Mouse (Mus musculus) bone marrow, adult 2 months (tissue): ENCODE measurements at regions not wholly inside any gene's neighbourhood (a gene's known extent, or its start where the extent isn't known, plus 50 kb on each side); places are given as distances from the start of the nearest gene placed in this dataset.

Experiments
- CTCF ChIP-seq: fragments of 200-500 bp; IDR thresholded peaks from 2 replicates; pipeline ENCODE4 v1.5.1; 2011; ENCODE audit warnings: low read length, control low read depth; ENCODE audit not compliant: control insufficient read depth, insufficient read depth
- POLR2A ChIP-seq: fragments of 200-500 bp; IDR thresholded peaks from 2 replicates; pipeline ENCODE4 v1.6.1; 2011; ENCODE audit warnings: low read depth, mild to moderate bottlenecking, control low read depth, low read length, borderline replicate concordance; ENCODE audit not compliant: control insufficient read depth

- no peak for TF ChIP-seq CTCF
- TF ChIP-seq POLR2A, result no peak
These were observed 363.4 kb upstream of the Mmadhc start for GRCm38 (mm10) chr2:50660000-50660399.
